ENCODE assay signal across 17 mouse cellular contexts in genomic region chr13:68961580-68961979, GRCm38 (mm10). TPM values are rescaled to one million over a fixed set of nuclear protein-coding genes. Genes with fewer than 3 reads are reported as not detected.
DNase-seq lines count a peak whose midpoint lies in the region; ATAC-seq and TF ChIP-seq lines count a peak whose summit lies in the region.
"Had no signal": no experiment of that assay in that cellular context is flagged by ENCODE, and none has a peak within 500 bp of the region (broad histone marks: within the 10 kb centered on the region; RNA-seq: fewer than 3 reads in every experiment).

No protein-coding gene starts in this region.

- no peak overlapping the region for H3K9ac ChIP-seq in kidney, postnatal 0 days (ENCODE audit: low read depth, low read length)
- H3K9ac ChIP-seq in midbrain, postnatal 0 days (replicated peaks; ENCODE audit: low read length, poor library complexity, severe bottlenecking) = no peak overlapping the region
- H3K9ac ChIP-seq: forebrain, embryonic 13.5 days; hindbrain, embryonic 13.5 days; neural tube, embryonic 12.5 days had no signal

- no peak overlapping the region for H3K4me2 ChIP-seq in kidney, postnatal 0 days (ENCODE audit: low read length)
- no peak overlapping the region for H3K4me2 ChIP-seq in midbrain, postnatal 0 days (ENCODE audit: low read depth, low read length, poor library complexity, severe bottlenecking)
- H3K4me2 ChIP-seq: forebrain, embryonic 13.5 days; hindbrain, embryonic 13.5 days; neural tube, embryonic 12.5 days had no signal

- H3K4me1 ChIP-seq in kidney, postnatal 0 days (replicated peaks; ENCODE audit: insufficient read depth, low read length) = no peaks in the 10 kb centered on the region
- H3K4me1 ChIP-seq in midbrain, postnatal 0 days (ENCODE audit: insufficient read depth, low read length) = no peaks in the 10 kb centered on the region
- H3K4me1 ChIP-seq in midbrain, embryonic 10.5 days = no peaks in the 10 kb centered on the region
- H3K4me1 ChIP-seq: forebrain, embryonic 13.5 days; hindbrain, embryonic 13.5 days; neural tube, embryonic 12.5 days had no signal

- no peaks in the 10 kb centered on the region for H3K9me3 ChIP-seq in kidney, postnatal 0 days (replicated peaks; ENCODE audit: low read length)
- H3K9me3 ChIP-seq in midbrain, postnatal 0 days (ENCODE audit: low read length) = no peaks in the 10 kb centered on the region
- H3K9me3 ChIP-seq in midbrain, embryonic 10.5 days (replicated peaks) = no peaks in the 10 kb centered on the region
- H3K9me3 ChIP-seq: forebrain, embryonic 13.5 days; hindbrain, embryonic 13.5 days; neural tube, embryonic 12.5 days had no signal

- no peak overlapping the region for H3K27ac ChIP-seq in kidney, postnatal 0 days
- H3K27ac ChIP-seq in midbrain, postnatal 0 days (ENCODE audit: low read depth, low read length) = no peak overlapping the region
- H3K27ac ChIP-seq in midbrain, embryonic 10.5 days (replicated peaks) = no peak overlapping the region
- H3K27ac ChIP-seq: forebrain, embryonic 13.5 days; hindbrain, embryonic 13.5 days; neural tube, embryonic 12.5 days had no signal

- no peak for TF ChIP-seq CTCF in kidney, postnatal 0 days (IDR thresholded peaks at IDR 0.05; ENCODE audit: low read depth)
- TF ChIP-seq CTCF in midbrain, postnatal 0 days (IDR thresholded peaks at IDR 0.05) = no peak

- DNase-seq in kidney, postnatal 0 days (ENCODE audit: low spot score) = peak; percentile 31
- no peak for DNase-seq in kidney, postnatal 10 days
- DNase-seq in midbrain, postnatal 0 days (ENCODE audit: low spot score) = peak; percentile 9
- DNase-seq in midbrain, embryonic 10.5 days (ENCODE audit: low spot score) = no peak
- DNase-seq in left cerebral cortex, postnatal 36 days (ENCODE audit: low spot score in 2 of 2) = peak; percentile 56 to 70
- no peak for DNase-seq in urinary bladder, postnatal 10 days (ENCODE audit: low spot score)
- DNase-seq in adrenal gland, adult 18-20 months (ENCODE audit: low spot score in 2 of 2) = no peak
- DNase-seq: adrenal gland, postnatal 36 days; cerebellum, adult 11-12 months; gastrocnemius, postnatal 25 days; liver had no signal

- no peak for ATAC-seq in kidney, postnatal 0 days (replicated peaks; ENCODE audit: low FRiP score, low read depth)
- ATAC-seq in midbrain, postnatal 0 days (ENCODE audit: low FRiP score) = no peak
- ATAC-seq: forebrain, embryonic 13.5 days; intestine, postnatal 0 days; midbrain, embryonic 16.5 days had no signal

- intact Hi-C loops in left cerebral cortex, postnatal 36 days (cut with DNase I) = no loop called here

- H3K4me3 ChIP-seq in kidney, postnatal 0 days (replicated peaks; ENCODE audit: low read depth, low read length) = no peak overlapping the region
- H3K4me3 ChIP-seq in midbrain, postnatal 0 days (ENCODE audit: low read depth, low read length) = no peak overlapping the region
- H3K4me3 ChIP-seq in midbrain, embryonic 10.5 days = no peak overlapping the region
- H3K4me3 ChIP-seq: forebrain, embryonic 13.5 days; hindbrain, embryonic 13.5 days; neural tube, embryonic 12.5 days had no signal

- H3K36me3 ChIP-seq in kidney, postnatal 0 days (ENCODE audit: insufficient read depth, low read length) = no peaks in the 10 kb centered on the region
- no peaks in the 10 kb centered on the region for H3K36me3 ChIP-seq in midbrain, postnatal 0 days (ENCODE audit: insufficient read depth, low read length)
- H3K36me3 ChIP-seq in midbrain, embryonic 10.5 days = no peaks in the 10 kb centered on the region
- H3K36me3 ChIP-seq: hindbrain, embryonic 13.5 days; neural tube, embryonic 12.5 days had no signal

- H3K27me3 ChIP-seq in kidney, postnatal 0 days (ENCODE audit: insufficient read depth, low read length) = no peaks in the 10 kb centered on the region
- no peaks in the 10 kb centered on the region for H3K27me3 ChIP-seq in midbrain, postnatal 0 days (ENCODE audit: insufficient read depth, low read length)
- H3K27me3 ChIP-seq in midbrain, embryonic 10.5 days (ENCODE audit: low read depth, poor library complexity, severe bottlenecking) = no peaks in the 10 kb centered on the region
- H3K27me3 ChIP-seq: forebrain, embryonic 13.5 days; hindbrain, embryonic 13.5 days; neural tube, embryonic 12.5 days had no signal

- WGBS in kidney, postnatal 0 days = 65% methylated on average over 5 of the region's 5 CpGs
- WGBS in midbrain, postnatal 0 days = 59% methylated on average over 5 of the region's 5 CpGs
- WGBS in midbrain, embryonic 10.5 days = 91% methylated on average over 5 of the region's 5 CpGs

RNA-seq across cellular contexts. Expression of gene Adcy2, which starts 37.8 kb away (rescaled TPM):
- 3.4 and 4.0 TPM in 2 replicates for polyA plus RNA-seq in kidney, postnatal 0 days (2015; fragmentation: Nextera tagmentation; extraction: Ambion mirVana)
- 42.6 and 50.9 TPM in 2 replicates for total RNA-seq in midbrain, postnatal 0 days (2014; rRNA removed)
- polyA plus RNA-seq in midbrain, postnatal 0 days (2015; fragmentation: Nextera tagmentation; extraction: Ambion mirVana) = 16.8 and 17.3 TPM in 2 replicates
- 0.35 and 0.53 TPM in 2 replicates for polyA plus RNA-seq in midbrain, embryonic 10.5 days (2016; fragmentation: Nextera tagmentation; extraction: Ambion mirVana)
- 100 to 1,000 TPM; 125 to 145 TPM for total RNA-seq in left cerebral cortex, postnatal 36 days (2021)
- under 1 TPM; 0.64 to 0.86 TPM for total RNA-seq in adrenal gland, adult 18-20 months (2021)
- total RNA-seq: MEL had no signal

Comparison
In these comparisons a context has a peak if more than half of its experiments do, and no peak if none do; other contexts are left out.
1. DNase-seq: peak in kidney, postnatal 0 days (single experiment), midbrain, postnatal 0 days (single experiment) and left cerebral cortex, postnatal 36 days (2 of 2); none in kidney, postnatal 10 days (single experiment), midbrain, embryonic 10.5 days (single experiment), urinary bladder, postnatal 10 days (single experiment) and adrenal gland, adult 18-20 months (0 of 2).
2. RNA of gene Adcy2, which starts 37.8 kb away (total RNA-seq): 125 to 145 TPM in left cerebral cortex, postnatal 36 days and 42.6 to 50.9 TPM in midbrain, postnatal 0 days; 0.64 to 0.86 TPM in adrenal gland, adult 18-20 months; every median in the first group is over 10 times any median in the second.